In genomic region chr2:153943537-153943936, GRCm38 (mm10) we compare ENCODE assay signal across 8 mouse cellular contexts. TPM values are rescaled to one million over a fixed set of nuclear protein-coding genes. Genes with fewer than 3 reads are reported as not detected.
DNase-seq lines count a peak whose midpoint lies in the region; ATAC-seq and TF ChIP-seq lines count a peak whose summit lies in the region.

No protein-coding gene starts in this region.

- no peaks in the 10 kb centered on the region for H3K9me3 ChIP-seq in E14TG2a.4 (ENCODE audit: low read length)
- H3K9me3 ChIP-seq in embryonic facial prominence, embryonic 14.5 days (ENCODE audit: control insufficient read depth, low read length) = no peaks in the 10 kb centered on the region

- no peak overlapping the region for H3K27ac ChIP-seq in embryonic facial prominence, embryonic 14.5 days (replicated peaks; ENCODE audit: low read depth, low read length)

- H3K27me3 ChIP-seq in E14TG2a.4 (ENCODE audit: insufficient read depth, low read length) = no peaks in the 10 kb centered on the region; the same call in 1 of the 2 replicates
- H3K27me3 ChIP-seq in embryonic facial prominence, embryonic 14.5 days (replicated peaks; ENCODE audit: control insufficient read depth, insufficient read depth, low read length) = no peaks in the 10 kb centered on the region

- H3K4me1 ChIP-seq in E14TG2a.4 (replicated peaks; ENCODE audit: low read depth, low read length) = peaks cover 3% of the 10 kb centered on the region; the same call in 1 of the 2 replicates
- no peaks in the 10 kb centered on the region for H3K4me1 ChIP-seq in embryonic facial prominence, embryonic 14.5 days (ENCODE audit: control insufficient read depth, insufficient read depth, low read length)

- no peak for ATAC-seq in embryonic facial prominence, embryonic 14.5 days (ENCODE audit: low read depth)

- no peak overlapping the region for H3K4me2 ChIP-seq in embryonic facial prominence, embryonic 14.5 days (ENCODE audit: low read depth, low read length)

- peak; percentile 74 for TF ChIP-seq CTCF in E14TG2a.4 (conservative IDR thresholded peaks at IDR 0.05; ENCODE audit: low read length)
- TF ChIP-seq CTCF in brain, embryonic 14.5 days (IDR thresholded peaks at IDR 0.05; ENCODE audit: borderline replicate concordance, extremely low read depth, insufficient read depth, insufficient read length) = peak; percentile 72; the same call in 1 of the 2 replicates

- no peak overlapping the region for H3K4me3 ChIP-seq in E14TG2a.4 (replicated peaks; ENCODE audit: low read length)
- H3K4me3 ChIP-seq in embryonic facial prominence, embryonic 14.5 days (ENCODE audit: low read depth, low read length) = no peak overlapping the region

- DNase-seq in heart, adult 8-10 months (ENCODE audit: low spot score) = peak; percentile 17
- no peak for DNase-seq in heart, postnatal 25 days (ENCODE audit: low spot score)
- peak; percentile 60 for DNase-seq in brain, embryonic 14.5 days (ENCODE audit: low read depth)
- peak; percentile 23 for DNase-seq in embryonic facial prominence, embryonic 14.5 days (ENCODE audit: low spot score)
- peak; percentile 56 to 59 for DNase-seq in layer of hippocampus, postnatal 14 days (ENCODE audit: low spot score in 2 of 2)
- DNase-seq in natural killer cell, adult 2 months (ENCODE audit: low spot score in 2 of 2) = peak; percentile 6 to 30
- peak; percentile 45 for DNase-seq in thymus, postnatal 14 days

- no peak for TF ChIP-seq POLR2A in brain, embryonic 14.5 days (IDR thresholded peaks at IDR 0.05; ENCODE audit: borderline replicate concordance, extremely low read depth, insufficient read depth, insufficient read length, poor library complexity, severe bottlenecking)

- no peak overlapping the region for H3K9ac ChIP-seq in embryonic facial prominence, embryonic 14.5 days (ENCODE audit: low read depth, low read length)

- intact Hi-C loops in heart, postnatal 25 days (cut with DNase I) = no loop called here

- H3K36me3 ChIP-seq in E14TG2a.4 (ENCODE audit: insufficient read depth, low read length) = no peaks in the 10 kb centered on the region
- H3K36me3 ChIP-seq in embryonic facial prominence, embryonic 14.5 days (ENCODE audit: control insufficient read depth, insufficient read depth, low read length) = no peaks in the 10 kb centered on the region

- 34% methylated on average over 3 of the region's 3 CpGs for WGBS in embryonic facial prominence, embryonic 14.5 days

RNA-seq across cellular contexts. Expression of gene Bpifb4, which starts 5.5 kb away (rescaled TPM):
- not detected for total RNA-seq in heart, adult 8-10 months (2022)
- total RNA-seq in heart, postnatal 25 days (2021) = not detected
- polyA plus RNA-seq in brain, embryonic 14.5 days (2012; rRNA removed) = not detected in 2 replicates
- polyA plus RNA-seq in embryonic facial prominence, embryonic 14.5 days (2014; fragmentation: Nextera tagmentation; extraction: Ambion mirVana) = 0.11 TPM in 1 of 2 replicates, not detected in the other
- not detected for total RNA-seq in layer of hippocampus, postnatal 14 days (2021)

RNA-seq across cellular contexts. Expression of gene Bpifb3, which starts 25.5 kb away (rescaled TPM):
- not detected for total RNA-seq in heart, adult 8-10 months (2022)
- total RNA-seq in heart, postnatal 25 days (2021) = not detected
- 0.06 and 0.07 TPM in 2 replicates for polyA plus RNA-seq in brain, embryonic 14.5 days (2012; rRNA removed)
- polyA plus RNA-seq in embryonic facial prominence, embryonic 14.5 days (2014; fragmentation: Nextera tagmentation; extraction: Ambion mirVana) = 0.10 TPM in 1 of 2 replicates, not detected in the other
- total RNA-seq in layer of hippocampus, postnatal 14 days (2021) = not detected

RNA-seq across cellular contexts. Expression of gene Bpifa6, which starts 31.2 kb away (rescaled TPM):
- not detected for total RNA-seq in heart, adult 8-10 months (2022)
- not detected for total RNA-seq in heart, postnatal 25 days (2021)
- polyA plus RNA-seq in brain, embryonic 14.5 days (2012; rRNA removed) = not detected in 2 replicates
- 0.13 TPM in 1 of 2 replicates, not detected in the other for polyA plus RNA-seq in embryonic facial prominence, embryonic 14.5 days (2014; fragmentation: Nextera tagmentation; extraction: Ambion mirVana)
- total RNA-seq in layer of hippocampus, postnatal 14 days (2021) = not detected

RNA-seq across cellular contexts. Expression of gene Bpifb6, which starts 43.3 kb away (rescaled TPM):
- total RNA-seq in heart, adult 8-10 months (2022) = not detected
- total RNA-seq in heart, postnatal 25 days (2021) = not detected
- 0.04 TPM in 1 of 2 replicates, not detected in the other for polyA plus RNA-seq in brain, embryonic 14.5 days (2012; rRNA removed)
- polyA plus RNA-seq in embryonic facial prominence, embryonic 14.5 days (2014; fragmentation: Nextera tagmentation; extraction: Ambion mirVana) = 0.16 TPM in 1 of 2 replicates, not detected in the other
- not detected for total RNA-seq in layer of hippocampus, postnatal 14 days (2021)
